Mouse (Mus musculus) left cerebral cortex, postnatal 14 days (tissue): ENCODE measurements around the gene Cxcr4. TPM values are rescaled to one million over a fixed set of nuclear protein-coding genes. Genes with fewer than 3 reads are reported as not detected.
"Not testable (repeated sequence)": the region's sequence is repeated elsewhere in the genome, so short reads cannot be mapped to it uniquely, and the experiment has no call there.

Experiments used
- DNase-seq, 2 experiments: peaks; one replicate each; pipeline ENCODE4 v3.0.0; 2021 to 2022; ENCODE audit warnings: low spot score in 2 of 2, mixed read lengths in 1 of 2
- intact Hi-C: fragments of 180-260 bp; cut with DNase I; formaldehyde crosslinking; loops from one replicate; pipeline ENCODE4 v1.15.1; 2025
- total RNA-seq, 2 experiments: library from RNA; stranded (reverse); gene quantifications; 2 replicates each; pipeline ENCODE4 v1.2.3; 2021

Gene Cxcr4
- total RNA-seq, 2 experiments from 2014 or later = 5.1 to 6.0 TPM

DNA sequence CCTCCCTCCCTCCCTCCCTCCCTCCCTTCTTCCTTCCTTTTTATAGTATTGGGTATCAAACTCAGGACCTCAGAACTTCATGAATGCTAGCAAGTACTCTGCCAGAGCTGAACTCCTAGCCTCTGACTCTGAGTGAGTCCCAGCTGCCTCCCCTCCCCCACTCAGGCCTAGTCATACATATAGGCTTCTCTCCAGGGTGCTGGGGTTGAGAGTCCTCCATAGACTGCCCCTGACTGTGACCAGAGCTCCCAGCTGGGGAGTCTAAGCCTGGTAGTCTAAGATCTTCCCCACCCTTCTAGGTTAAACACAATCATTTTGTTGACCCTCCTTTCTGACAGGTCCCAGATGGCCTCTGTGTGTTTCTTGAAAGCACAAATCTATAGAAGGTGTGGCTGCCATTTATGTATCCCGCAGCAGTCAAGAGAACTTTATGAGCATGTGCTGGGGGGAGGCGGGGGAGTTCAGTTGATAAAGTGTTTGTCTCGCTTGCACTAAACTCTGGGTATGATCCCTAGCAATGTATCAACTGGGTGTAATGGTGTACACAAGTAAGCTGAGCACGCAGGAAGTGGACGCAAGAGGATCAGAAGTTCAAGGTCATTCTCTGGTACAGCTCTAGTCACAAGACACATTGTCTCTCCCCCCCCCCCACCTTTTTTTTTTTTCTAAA is 10.1 kb upstream of the Cxcr4 start:
- intact Hi-C loops = no loop called here
- DNase-seq = no peak

DNA sequence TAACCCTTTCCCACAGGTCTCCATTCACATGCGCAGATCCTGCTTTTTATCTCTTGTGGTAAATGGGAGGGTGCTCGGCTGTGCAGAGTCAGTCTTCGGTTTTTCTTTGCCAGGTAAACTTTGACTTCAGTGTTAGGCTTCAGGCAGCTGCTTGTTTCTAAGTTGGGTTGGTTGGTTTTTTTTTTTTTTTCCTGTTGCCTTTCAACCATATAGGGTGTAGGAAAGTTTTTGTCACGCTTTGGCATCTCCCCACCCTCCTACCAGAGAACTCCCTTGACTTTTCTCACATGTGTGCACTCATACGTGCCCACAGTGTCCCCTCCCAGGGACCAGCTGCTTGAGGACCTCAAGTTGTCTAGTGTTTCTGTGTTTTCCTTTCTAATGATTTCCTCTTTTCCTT is 9.2 kb upstream of the Cxcr4 start:
- intact Hi-C loops = no loop called here
- no peak for DNase-seq

- intact Hi-C loops = no loop called here
- no peak for DNase-seq
Observed at GRCm38 (mm10) chr1:128600549-128600948, 8.5 kb upstream of the Cxcr4 start.

DNA sequence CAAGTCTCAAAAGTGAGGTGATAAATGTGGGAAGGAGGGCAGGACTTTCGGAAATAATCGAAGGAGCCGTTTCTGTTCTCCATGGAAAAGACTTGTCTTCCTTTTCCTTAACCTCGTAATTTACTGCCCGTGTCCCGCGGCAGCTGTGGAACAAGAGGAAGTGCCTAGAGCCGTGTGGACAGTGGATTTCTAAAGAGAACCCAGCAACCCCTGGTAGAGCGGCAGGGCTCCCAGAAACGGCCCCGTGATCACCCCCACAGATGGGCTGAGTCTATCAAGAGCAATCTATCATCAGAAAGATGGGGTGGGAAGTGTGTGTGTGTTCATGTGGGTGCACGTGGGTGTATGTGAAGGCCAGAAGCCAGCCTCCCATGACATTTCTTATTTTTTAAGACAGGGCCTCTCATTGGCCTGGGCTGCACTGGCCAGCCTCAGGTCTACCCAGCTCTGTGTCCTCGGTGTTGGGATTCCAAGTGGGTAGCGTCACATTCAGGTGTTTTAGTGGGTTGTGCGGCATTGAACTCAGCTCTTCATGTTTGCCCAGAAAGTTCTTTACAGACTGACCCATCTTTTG is 5.2 kb upstream of the Cxcr4 start:
- no peak for DNase-seq
- intact Hi-C loops = loop anchor here (5.0 kb wide), 1 partner anchor 40 kb away; no protein-coding TSS in a partner anchor

GRCm38 (mm10) chr1:128595528-128595927 is 3.4 kb upstream of the Cxcr4 start:
- intact Hi-C loops = loop anchor here (5.0 kb wide), 1 partner anchor 42 kb away; no protein-coding TSS in a partner anchor
- DNase-seq = no peak

GRCm38 (mm10) chr1:128595105-128595420 is 3.0 kb upstream of the Cxcr4 start:
- DNase-seq = no peak
- intact Hi-C loops = loop anchor here (5.0 kb wide), 1 partner anchor 42 kb away; no protein-coding TSS in a partner anchor

GRCm38 (mm10) chr1:128594353-128595104 is 2.4 kb upstream of the Cxcr4 start:
- DNase-seq = no peak
- intact Hi-C loops = loop anchor here (5.0 kb wide), 2 partner anchors 43 to 228 kb away; no protein-coding TSS in a partner anchor

- intact Hi-C loops = loop anchor here (5.0 kb wide), 1 partner anchor 229 kb away; no protein-coding TSS in a partner anchor
- DNase-seq = peak; percentile 72 to 90
Observed at GRCm38 (mm10) chr1:128592961-128593501, 938 bp upstream of the Cxcr4 start.

DNA sequence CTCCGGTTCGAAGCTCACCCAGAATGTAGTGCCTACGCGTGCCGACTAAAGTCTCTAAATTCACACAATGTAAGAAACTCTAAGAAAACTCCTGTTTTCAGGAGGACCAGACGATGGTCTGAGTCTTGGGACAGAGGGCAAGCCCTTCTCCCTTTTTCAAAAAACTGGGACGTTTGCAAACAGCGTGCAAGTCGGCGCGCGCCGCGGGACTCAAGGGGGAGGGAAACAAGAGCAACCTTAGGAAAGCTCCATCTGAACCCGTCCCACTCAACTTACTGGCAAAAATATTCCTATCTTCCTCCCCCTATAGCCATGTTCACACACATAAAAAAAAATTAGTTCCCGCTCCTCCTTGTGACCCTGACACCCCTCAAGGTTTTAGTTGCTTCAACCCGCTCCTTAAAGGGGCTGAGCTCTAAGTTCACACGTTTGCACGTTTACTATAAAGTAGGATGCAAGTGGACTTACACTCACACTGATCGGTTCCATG is 327 bp downstream of the Cxcr4 start:
- no peak for DNase-seq
- intact Hi-C loops = loop anchor here (5.0 kb wide), 1 partner anchor 231 kb away; no protein-coding TSS in a partner anchor

- DNase-seq = peak in 1 of 2 experiments; percentile 40
- intact Hi-C loops = loop anchor here (5.0 kb wide), 1 partner anchor 231 kb away; no protein-coding TSS in a partner anchor
Observed at GRCm38 (mm10) chr1:128590816-128591720, 1.0 kb downstream of the Cxcr4 start.

DNA sequence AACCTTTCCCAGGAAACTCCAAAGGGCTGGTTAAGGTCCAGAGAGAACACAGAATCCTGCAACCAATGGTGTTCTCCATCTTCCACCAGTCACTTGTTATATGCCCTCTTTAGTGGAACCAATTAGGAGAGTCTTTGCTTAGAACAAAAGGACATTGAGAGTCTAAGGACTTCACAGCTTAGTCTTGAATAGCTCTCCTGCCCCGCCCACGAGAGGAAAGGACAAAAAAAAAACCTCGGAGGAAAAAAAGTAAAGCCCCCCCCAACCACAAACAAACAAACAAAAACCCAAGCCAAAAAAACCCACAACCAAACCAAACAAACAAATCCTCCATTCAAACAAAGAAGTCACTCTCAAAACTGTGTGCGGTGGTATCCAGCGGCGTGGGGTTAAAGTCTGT is 2.1 kb downstream of the Cxcr4 start:
- intact Hi-C loops = loop anchor here (5.0 kb wide), 1 partner anchor 232 kb away; no protein-coding TSS in a partner anchor
- DNase-seq = no peak

DNA sequence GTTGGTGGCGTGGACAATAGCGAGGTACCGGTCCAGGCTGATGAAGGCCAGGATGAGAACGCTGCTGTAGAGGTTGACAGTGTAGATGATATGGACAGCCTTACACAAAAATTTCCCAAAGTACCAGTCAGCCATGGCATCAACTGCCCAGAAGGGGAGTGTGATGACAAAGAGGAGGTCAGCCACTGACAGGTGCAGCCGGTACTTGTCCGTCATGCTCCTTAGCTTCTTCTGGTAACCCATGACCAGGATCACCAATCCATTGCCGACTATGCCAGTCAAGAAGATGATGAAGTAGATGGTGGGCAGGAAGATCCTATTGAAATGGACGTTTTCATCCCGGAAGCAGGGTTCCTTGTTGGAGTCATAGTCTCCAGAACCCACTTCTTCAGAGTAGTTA is 2.6 kb downstream of the Cxcr4 start:
- intact Hi-C loops = no loop called here
- no peak for DNase-seq

DNA sequence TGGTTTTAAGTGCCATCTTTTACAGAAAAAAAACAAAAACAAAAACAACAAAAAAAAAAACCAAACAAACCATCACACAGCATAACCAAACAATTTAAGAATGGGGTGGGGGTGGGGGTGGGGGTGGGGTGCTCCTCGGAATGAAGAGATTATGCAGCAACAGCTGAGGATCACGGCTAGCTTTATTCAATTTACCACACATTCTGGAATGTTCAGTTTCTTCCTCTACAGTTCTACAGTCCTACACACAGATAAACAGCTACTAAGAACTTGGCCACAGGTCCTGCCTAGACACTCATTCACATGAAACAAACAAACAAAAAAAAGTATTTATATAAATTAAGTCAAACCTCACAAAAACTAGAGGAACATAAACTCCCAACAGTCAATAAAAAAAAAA is 3.8 kb downstream of the Cxcr4 start:
- intact Hi-C loops = no loop called here
- DNase-seq = no peak

GRCm38 (mm10) chr1:128586928-128587780 is 4.9 kb downstream of the Cxcr4 start:
- intact Hi-C loops = no loop called here
- DNase-seq = no peak

- intact Hi-C loops = no loop called here
- DNase-seq = no peak
Observed at GRCm38 (mm10) chr1:128586162-128586927, 5.7 kb downstream of the Cxcr4 start.

DNA sequence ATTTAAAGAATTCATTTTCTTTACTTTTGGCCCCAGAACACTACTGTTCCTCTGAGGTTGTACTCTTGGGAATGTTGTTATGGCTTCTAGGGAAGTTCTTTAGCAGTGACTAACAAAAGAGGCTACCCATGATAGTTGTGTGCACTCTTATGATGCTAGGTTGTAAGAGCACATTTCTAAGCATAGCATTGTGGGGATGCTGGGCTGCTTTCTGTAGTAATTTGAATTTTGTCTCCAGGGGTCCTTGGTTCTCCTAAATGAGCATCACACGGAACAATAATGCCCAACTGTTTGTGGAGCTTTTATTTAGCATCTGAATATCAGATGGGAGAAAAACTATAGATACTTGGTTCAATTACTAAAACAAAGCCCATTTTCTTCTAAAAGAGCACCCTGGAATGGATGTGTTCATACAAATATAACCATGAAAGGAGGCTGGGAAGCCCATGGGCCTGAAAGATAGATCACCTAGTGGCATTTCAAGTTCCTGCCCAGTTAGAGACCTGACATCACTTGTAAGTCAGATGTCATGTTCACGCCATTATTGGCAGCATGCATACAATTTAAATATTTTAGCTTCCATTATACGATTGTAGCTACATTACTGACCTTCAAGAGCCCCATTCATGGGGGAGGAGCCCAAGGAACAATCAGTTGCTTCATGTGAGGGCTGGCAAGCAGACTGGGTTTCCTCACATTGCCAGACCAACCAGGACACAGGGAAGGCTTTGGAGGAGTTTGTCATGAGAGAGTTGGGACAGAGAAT is 6.5 kb downstream of the Cxcr4 start:
- no peak for DNase-seq
- intact Hi-C loops = no loop called here

DNA sequence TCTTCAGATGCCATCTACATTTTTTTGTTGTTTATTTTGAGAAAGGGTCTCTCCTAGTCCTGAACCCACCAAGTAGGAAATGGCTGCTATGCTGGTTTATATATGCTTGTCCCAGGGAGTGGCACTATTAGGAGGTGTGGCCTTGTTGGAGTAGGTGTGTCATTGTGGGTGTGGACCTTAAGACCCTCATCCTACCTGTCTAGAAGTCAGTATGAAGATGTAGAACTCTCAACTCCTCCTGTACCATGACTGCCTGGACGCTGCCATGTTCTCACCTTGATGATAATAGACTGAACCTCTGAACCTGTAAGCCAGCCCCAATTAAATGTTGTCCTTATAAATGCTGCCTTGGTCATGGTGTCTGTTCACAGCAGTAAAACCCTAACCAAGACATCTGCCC is 7.4 kb downstream of the Cxcr4 start:
- DNase-seq, intact Hi-C loops: not testable (repeated sequence)
